Mouse (Mus musculus) erythroid progenitor cell, adult 5-6 weeks (primary cell): ENCODE measurements around the gene Ripk3. TPM values are rescaled to one million over a fixed set of nuclear protein-coding genes. Genes with fewer than 3 reads are reported as not detected.
"Not testable (repeated sequence)": the region's sequence is repeated elsewhere in the genome, so short reads cannot be mapped to it uniquely, and the experiment has no call there.

Source experiments
- ATAC-seq: replicated peaks from 2 replicates; pipeline ENCODE4 v1.8.0; 2016; ENCODE audit warnings: moderate number of reproducible peaks, mild to moderate bottlenecking, moderate TSS enrichment, inconsistent platforms; ENCODE audit not compliant: poor library complexity, low FRiP score, severe bottlenecking
- total RNA-seq, 2 experiments: library from RNA; stranded (forward) in 1 of 2; stranded (reverse) in 1 of 2; fragments of 150-400 nt in 1 of 2; fragments of 186-747, 209-891 nt in 1 of 2; gene quantifications; 2 replicates each; pipeline versions ENCODE4 v1.2.3 to v1.2.4; 2015 to 2017; ENCODE audit warnings: low replicate concordance in 2 of 2

Ripk3 gene
- total RNA-seq, 2 experiments from 2014 or later, result 18.4 to 33.1 TPM

DNA sequence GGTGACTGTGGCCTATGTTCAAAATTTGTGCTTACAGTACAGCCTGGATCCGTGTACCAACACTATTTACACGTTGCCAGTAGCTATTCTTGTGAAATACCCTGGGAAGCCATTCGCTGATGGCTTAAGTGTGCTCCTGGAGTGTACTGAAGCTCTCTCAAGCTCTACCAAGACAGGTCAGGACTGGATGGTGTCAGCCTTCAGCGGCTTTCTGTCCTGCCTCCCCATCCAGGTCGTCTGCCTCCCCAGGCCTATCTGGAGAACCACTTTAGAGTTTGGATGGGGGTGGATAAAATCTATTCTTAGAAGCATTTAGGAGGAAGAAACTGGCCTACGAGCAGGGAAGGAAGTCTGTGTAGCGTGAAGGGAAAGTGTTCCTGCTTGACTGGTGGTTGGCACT, 25.5 kb downstream of the Ripk3 start:
- ATAC-seq, result no peak

DNA sequence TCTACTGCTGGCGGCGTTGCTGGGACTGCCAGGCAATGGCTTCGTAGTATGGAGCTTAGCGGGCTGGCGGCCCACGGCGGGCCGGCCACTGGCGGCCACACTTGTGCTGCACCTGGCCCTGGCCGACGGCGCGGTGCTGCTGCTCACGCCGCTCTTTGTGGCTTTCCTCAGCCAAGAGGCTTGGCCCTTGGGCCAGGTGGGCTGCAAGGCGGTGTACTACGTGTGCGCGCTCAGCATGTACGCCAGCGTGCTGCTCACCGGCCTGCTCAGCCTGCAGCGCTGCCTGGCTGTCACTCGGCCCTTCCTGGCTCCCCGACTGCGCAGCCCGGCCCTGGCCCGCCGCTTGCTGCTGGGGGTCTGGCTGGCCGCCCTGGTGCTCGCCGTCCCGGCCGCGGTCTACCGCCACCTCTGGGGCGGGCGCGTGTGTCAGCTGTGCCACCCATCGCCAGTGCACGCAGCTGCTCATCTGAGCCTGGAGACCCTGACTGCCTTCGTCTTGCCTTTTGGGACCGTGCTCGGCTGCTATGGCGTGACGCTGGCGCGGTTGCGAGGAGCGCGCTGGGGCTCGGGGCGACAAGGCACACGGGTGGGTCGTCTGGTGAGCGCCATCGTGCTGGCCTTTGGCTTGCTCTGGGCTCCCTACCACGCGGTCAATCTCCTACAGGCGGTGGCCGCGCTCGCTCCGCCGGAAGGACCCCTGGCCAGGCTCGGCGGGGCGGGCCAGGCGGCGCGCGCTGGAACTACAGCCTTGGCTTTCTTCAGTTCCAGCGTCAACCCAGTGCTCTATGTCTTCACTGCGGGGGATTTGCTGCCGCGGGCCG, 26.5 kb downstream of the Ripk3 start:
- ATAC-seq, result no peak

DNA sequence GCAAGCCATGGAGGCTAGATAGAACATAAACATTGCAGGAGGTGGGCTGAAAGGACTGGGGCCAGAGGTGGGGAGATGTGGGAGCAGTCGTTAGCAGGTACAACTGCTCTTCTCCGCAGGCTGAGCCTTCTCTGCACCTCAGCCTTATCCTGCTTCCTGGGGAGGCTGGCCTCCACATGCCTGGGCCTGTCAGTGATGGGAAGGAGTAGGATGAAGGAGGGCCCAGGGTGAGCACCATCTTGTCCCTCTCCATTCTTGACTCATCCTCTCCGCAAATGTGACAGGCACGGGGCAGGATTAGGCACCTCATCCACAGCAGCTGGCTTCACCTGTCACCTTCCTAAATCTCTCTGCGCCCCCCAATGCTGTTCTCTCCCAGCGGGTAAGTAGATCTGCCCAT, 27.5 kb downstream of the Ripk3 start, which contains the start of gene Ltb4r2:
Ltb4r2 (plus strand) TSS at position 266 of the 400 bp plus-strand sequence.
- no peak for ATAC-seq

DNA sequence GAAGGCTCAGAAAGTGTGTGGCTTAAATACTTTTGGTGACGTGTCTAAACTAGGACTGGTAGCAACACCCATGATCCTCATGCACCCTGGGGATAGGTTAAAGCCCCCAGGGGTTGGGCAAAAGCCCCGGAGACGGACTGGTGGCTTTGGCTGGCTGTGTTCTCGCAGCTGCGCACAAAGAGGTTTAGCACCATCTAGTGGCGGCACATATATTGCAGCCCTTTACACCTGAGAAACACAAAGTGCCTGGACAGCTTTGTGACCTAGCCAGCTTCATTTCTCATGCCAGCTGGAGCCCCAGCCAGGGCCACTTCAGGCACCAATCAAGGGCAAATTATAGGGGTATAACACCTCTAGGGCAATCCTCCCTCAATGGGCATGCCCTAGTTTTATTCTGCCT, 28.5 kb downstream of the Ripk3 start:
- ATAC-seq, result not testable (repeated sequence)

DNA sequence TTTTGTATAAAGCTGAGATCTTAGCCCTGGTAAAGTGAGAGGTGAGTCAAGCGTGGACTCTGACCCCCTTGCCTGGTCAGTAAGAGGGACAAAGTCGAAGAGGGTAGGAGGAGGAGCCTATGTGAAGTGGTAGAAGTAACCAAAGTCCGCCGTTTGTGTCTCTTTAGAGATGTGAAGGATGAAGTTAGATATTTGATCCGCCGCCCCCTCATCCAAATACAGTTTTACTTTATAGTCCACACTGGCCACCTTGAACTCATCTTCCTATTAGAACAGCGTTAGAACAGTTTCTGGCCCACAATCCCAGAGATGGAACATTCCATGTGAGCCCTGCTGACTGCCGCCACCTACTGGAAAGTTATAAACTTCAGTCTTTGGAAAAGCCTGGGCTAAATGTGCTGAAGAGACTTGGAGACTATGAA, 30.3 kb downstream of the Ripk3 start, which contains the start of gene Cideb:
Cideb (minus strand) TSS at position 96 of the 422 bp plus-strand sequence.
- ATAC-seq, result 0 out of 2 replicates have a peak, but pooled peaks have one; percentile 47

DNA sequence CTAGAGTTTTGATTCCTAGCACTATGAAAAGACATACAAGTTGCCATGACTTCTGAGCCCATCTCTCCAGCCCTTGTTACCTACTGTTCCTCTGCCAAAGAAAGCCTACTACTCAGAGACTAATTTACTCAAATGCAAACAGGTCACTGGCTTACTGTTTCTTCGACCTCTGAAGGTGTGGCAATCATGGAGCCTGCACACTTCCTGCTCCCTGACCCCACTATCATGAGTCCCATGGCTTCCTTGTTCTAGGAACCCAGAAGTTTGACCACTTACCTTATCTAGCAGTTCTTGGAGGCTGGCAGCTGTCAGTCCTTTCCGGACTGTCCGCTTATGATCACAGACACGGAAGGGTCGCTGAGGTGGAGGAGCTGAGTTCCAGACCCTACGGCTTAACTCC, 31.1 kb downstream of the Ripk3 start:
- no peak for ATAC-seq

DNA sequence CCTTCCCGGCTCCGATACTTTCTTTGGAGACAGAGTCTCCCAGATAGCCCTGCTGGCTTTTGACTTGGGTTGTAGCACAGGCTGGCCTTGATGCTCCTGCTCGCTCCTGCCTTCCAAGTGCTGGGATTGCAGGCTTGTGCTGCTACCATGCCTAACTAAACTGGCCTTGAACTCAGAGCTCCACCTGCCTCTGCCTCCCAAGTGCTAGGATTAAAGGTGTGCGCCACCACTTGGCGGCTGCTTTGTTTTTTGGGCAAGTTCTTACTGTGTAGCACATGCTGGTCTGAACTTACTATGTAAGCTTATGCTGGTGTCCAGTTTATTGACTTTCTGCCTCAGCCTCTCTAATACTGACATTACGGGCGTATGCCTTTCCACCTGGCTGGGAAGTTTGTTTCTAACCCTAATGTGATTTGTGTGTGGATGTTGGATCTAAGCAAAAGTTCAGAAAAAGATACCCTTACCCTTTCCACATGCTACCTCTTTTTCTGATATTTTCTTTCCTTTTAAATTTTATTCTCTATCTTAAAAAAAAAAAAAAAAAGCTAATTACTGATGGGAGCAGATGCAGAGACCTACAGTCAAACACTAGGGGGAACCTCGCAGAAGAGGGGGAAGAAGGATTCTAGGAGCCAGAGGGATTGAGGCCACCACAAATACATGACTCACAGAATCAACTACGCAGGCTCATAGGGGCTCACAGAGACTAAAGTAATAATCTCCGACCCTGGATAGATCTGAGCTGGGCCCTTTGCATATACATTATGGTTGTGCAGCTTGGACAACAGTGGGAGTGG, 41.4 kb downstream of the Ripk3 start:
- ATAC-seq, result no peak

DNA sequence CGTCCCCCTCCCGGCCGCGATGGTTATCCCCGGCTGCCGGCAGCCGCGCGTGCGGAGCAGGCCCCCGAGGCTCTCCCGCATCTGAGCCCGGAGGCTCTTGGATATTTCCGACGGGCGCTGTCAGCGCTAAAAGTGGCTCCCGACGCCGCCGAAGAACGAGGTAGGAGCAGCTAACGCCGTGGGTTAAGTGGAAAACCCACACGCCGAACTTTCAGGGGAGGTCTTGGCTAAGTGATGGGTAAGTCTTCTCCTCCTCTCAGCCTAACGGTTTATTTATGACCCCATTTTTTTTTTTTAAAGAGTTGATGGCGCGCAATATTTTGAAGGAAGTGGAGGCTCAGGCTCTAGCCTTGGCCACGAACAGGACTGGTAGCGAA, 42.8 kb downstream of the Ripk3 start:
- 0 out of 2 replicates have a peak, but pooled peaks have one; percentile 7 for ATAC-seq

DNA sequence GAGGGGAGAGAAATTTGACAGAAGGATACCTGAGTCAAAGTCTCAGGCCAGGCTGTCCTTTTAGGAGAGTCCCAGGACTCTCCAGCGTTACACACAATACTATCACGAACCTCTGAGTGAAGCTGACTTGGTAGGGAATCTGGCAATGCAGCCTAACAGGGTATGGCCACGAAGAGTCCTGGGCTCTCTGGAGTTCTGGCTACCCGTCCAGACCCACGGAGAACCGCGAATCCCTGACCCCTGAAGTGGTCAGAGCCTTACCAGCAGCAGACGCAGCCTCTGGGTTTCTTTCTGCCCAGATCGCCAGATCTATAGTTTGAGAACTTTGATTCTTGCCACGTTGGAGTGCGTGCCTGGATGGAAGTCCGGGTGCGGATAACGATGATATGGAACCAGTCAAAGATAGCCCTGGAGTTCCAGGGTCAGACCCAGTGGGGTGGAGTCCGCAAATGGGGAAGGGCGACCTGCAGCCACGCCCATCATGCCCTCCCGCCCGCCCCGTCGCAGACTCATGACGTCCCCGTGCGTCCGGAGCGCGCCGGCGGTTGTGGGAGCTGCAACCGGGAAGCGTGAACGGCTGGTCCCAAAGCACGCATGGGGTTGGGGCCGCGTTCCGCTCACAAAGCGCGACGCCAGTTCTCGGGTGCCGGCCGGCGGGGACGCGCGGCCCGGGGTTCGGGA, 43.3 kb downstream of the Ripk3 start, which contains the start of the genes Dhrs1 and Nop9:
Dhrs1 (minus strand) TSS at position 511 of the 681 bp plus-strand sequence.
Nop9 (plus strand) TSS at position 514 of the 681 bp plus-strand sequence.
- peak; percentile 81 for ATAC-seq

DNA sequence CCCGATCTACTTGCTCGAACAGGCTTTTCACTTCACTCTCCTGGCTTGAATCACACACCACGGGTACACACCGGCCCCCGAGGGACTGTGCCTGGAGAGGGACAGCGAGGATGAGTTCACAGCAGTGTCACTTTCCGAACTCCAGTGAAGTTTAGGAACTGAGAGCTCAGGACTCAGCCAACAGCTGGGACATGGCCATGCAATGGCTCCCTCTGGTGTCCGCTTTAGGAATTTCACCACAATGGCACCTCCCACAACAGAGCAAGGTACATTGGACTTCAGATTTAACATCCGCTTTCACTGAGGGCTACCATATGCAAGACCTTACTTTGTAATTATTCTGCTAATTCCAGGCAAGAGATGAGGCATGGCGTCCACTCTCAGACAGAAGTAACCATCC, 45.0 kb downstream of the Ripk3 start:
- peak; percentile 73 for ATAC-seq

DNA sequence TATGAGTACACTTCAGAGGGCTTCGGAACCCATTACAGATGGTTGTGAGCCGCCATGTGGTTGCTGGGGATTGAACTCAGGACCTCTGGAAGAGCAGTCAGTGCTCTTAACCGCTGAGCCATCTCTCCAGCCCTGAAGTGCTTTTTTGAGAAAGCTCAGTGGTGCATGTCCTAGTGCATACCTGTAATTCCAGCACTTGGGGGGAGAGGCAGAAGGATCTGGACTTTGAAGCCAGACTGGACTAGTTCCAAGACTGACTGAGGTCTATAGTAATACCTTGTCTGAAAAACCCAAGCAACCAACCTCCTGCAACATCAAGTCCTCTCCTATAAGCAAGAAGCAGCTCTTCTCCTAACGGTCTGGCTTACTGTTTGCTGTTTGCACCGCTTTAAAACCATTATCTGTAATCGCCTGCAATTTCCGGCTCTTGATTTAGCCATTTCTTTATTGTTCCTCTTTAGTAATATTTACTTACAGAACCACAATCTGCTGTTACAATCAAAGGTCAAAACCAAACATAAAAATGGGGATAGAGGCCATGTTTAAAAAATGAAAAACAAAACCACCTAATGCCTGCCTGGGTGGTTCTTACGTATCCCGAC, 51.5 kb downstream of the Ripk3 start:
- ATAC-seq, result no peak

DNA sequence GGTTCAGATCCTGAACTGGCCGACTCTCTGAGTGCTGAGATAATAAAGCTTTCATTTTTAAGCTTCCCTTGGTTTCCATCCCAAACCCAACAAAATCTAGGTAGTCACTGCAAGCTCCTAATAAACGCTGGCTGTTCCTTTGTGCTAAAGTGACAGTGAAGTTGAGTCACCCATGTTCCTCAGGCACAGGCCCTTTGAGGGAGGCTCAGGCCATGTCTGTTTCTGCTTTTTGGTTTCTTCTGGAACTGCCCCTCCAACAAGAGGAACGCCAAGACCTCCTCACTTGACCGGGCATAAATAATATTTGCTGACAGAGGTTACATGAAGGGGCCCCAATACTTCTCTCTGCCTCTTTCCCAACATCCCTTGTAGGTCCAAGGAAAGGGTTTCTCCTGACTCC, 52.9 kb downstream of the Ripk3 start:
- ATAC-seq, result no peak

DNA sequence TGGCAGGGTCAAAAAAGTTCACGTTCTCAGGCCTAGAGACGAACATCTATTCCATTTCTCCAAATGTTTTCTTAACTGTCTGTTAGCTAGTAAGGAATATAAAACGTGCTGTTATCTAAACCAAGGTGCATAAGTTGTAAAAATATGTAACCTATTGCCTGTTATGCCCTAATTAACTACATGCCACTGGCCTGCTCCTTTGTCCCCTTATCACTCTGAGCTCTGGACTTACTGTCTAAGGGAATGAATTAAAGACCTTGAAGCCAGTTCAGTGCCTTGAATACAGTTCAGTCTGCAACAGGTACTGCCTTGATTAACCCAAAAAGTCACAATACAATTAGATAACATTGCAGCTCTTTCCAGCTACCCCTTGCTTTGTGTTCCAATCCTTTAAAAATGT, 53.3 kb downstream of the Ripk3 start:
- no peak for ATAC-seq

Other genes starting within 250 kb of the Ripk3 start
Only the 30 nearest of the 35 such genes appear.
- gene Fitm1, start 213.2 kb downstream of the Ripk3 start, total RNA-seq (2015; ENCODE audit: low replicate concordance), result not detected in 2 replicates
- gene Fitm1, start 213.2 kb downstream of the Ripk3 start, total RNA-seq (2017; ENCODE audit: low replicate concordance), result not detected in 2 replicates
- gene Psme1, start 210.7 kb downstream of the Ripk3 start, total RNA-seq (2015; ENCODE audit: low replicate concordance), result 287 and 391 TPM in 2 replicates
- gene Psme1, start 210.7 kb downstream of the Ripk3 start, total RNA-seq (2017; ENCODE audit: low replicate concordance), result 37.7 and 64.8 TPM in 2 replicates
- gene Emc9, start 203.6 kb downstream of the Ripk3 start, total RNA-seq (2015; ENCODE audit: low replicate concordance), result 11.7 and 19.8 TPM in 2 replicates
- gene Emc9, start 203.6 kb downstream of the Ripk3 start, total RNA-seq (2017; ENCODE audit: low replicate concordance), result 3.3 and 14.8 TPM in 2 replicates
- gene Psme2, start 197.8 kb downstream of the Ripk3 start, total RNA-seq (2015; ENCODE audit: low replicate concordance), result 112 and 141 TPM in 2 replicates
- gene Psme2, start 197.8 kb downstream of the Ripk3 start, total RNA-seq (2017; ENCODE audit: low replicate concordance), result 45.1 and 109 TPM in 2 replicates
- gene Rnf31, start 197.2 kb downstream of the Ripk3 start, total RNA-seq (2015; ENCODE audit: low replicate concordance), result 20.2 and 22.2 TPM in 2 replicates
- gene Rnf31, start 197.2 kb downstream of the Ripk3 start, total RNA-seq (2017; ENCODE audit: low replicate concordance), result 31.8 and 34.7 TPM in 2 replicates
- 70.8 and 89.0 TPM in 2 replicates for gene Irf9, start 185.3 kb downstream of the Ripk3 start, total RNA-seq (2015; ENCODE audit: low replicate concordance)
- 87.4 and 106 TPM in 2 replicates for gene Irf9, start 185.3 kb downstream of the Ripk3 start, total RNA-seq (2017; ENCODE audit: low replicate concordance)
- gene Rec8, start 170.8 kb downstream of the Ripk3 start, total RNA-seq (2015; ENCODE audit: low replicate concordance), result 6.5 TPM in 1 of 2 replicates, not detected in the other
- 1.4 and 7.7 TPM in 2 replicates for gene Rec8, start 170.8 kb downstream of the Ripk3 start, total RNA-seq (2017; ENCODE audit: low replicate concordance)
- 29.9 and 46.5 TPM in 2 replicates for gene Ipo4, start 152.9 kb downstream of the Ripk3 start, total RNA-seq (2015; ENCODE audit: low replicate concordance)
- gene Ipo4, start 152.9 kb downstream of the Ripk3 start, total RNA-seq (2017; ENCODE audit: low replicate concordance), result 18.1 and 53.9 TPM in 2 replicates
- gene Gm49378, start 151.0 kb downstream of the Ripk3 start, total RNA-seq (2015; ENCODE audit: low replicate concordance), result 12.3 and 17.2 TPM in 2 replicates
- 3.5 and 7.0 TPM in 2 replicates for gene Gm49378, start 151.0 kb downstream of the Ripk3 start, total RNA-seq (2017; ENCODE audit: low replicate concordance)
- gene Tm9sf1, start 145.1 kb downstream of the Ripk3 start, total RNA-seq (2015; ENCODE audit: low replicate concordance), result 39.8 and 58.4 TPM in 2 replicates
- 47.0 and 64.3 TPM in 2 replicates for gene Tm9sf1, start 145.1 kb downstream of the Ripk3 start, total RNA-seq (2017; ENCODE audit: low replicate concordance)
- 6.5 TPM in 1 of 2 replicates, not detected in the other for gene Tssk4, start 138.7 kb downstream of the Ripk3 start, total RNA-seq (2015; ENCODE audit: low replicate concordance)
- gene Tssk4, start 138.7 kb downstream of the Ripk3 start, total RNA-seq (2017; ENCODE audit: low replicate concordance), result 1.3 and 2.5 TPM in 2 replicates
- gene Mdp1, start 128.4 kb downstream of the Ripk3 start, total RNA-seq (2015; ENCODE audit: low replicate concordance), result 14.3 and 20.5 TPM in 2 replicates
- gene Mdp1, start 128.4 kb downstream of the Ripk3 start, total RNA-seq (2017; ENCODE audit: low replicate concordance), result 2.3 and 14.9 TPM in 2 replicates
- gene Gmpr2, start 116.9 kb downstream of the Ripk3 start, total RNA-seq (2015; ENCODE audit: low replicate concordance), result 1.7 and 3.6 TPM in 2 replicates
- 9.0 and 14.1 TPM in 2 replicates for gene Gmpr2, start 116.9 kb downstream of the Ripk3 start, total RNA-seq (2017; ENCODE audit: low replicate concordance)
- 105 and 189 TPM in 2 replicates for gene Nedd8, start 116.7 kb downstream of the Ripk3 start, total RNA-seq (2015; ENCODE audit: low replicate concordance)
- gene Nedd8, start 116.7 kb downstream of the Ripk3 start, total RNA-seq (2017; ENCODE audit: low replicate concordance), result 102 and 138 TPM in 2 replicates
- 39.6 and 50.7 TPM in 2 replicates for gene Tinf2, start 107.0 kb downstream of the Ripk3 start, total RNA-seq (2015; ENCODE audit: low replicate concordance)
- 31.5 and 57.4 TPM in 2 replicates for gene Tinf2, start 107.0 kb downstream of the Ripk3 start, total RNA-seq (2017; ENCODE audit: low replicate concordance)
- gene Tgm1, start 74.9 kb downstream of the Ripk3 start, total RNA-seq (2015; ENCODE audit: low replicate concordance), result 1.4 and 4.6 TPM in 2 replicates
- gene Tgm1, start 74.9 kb downstream of the Ripk3 start, total RNA-seq (2017; ENCODE audit: low replicate concordance), result 1.8 TPM in 1 of 2 replicates, not detected in the other
- gene Rabggta, start 66.6 kb downstream of the Ripk3 start, total RNA-seq (2015; ENCODE audit: low replicate concordance), result 2.9 and 6.3 TPM in 2 replicates
- 6.0 TPM in 1 of 2 replicates, not detected in the other for gene Rabggta, start 66.6 kb downstream of the Ripk3 start, total RNA-seq (2017; ENCODE audit: low replicate concordance)
- gene Dhrs1, start 43.2 kb downstream of the Ripk3 start, total RNA-seq (2015; ENCODE audit: low replicate concordance), result 6.7 and 39.3 TPM in 2 replicates
- gene Dhrs1, start 43.2 kb downstream of the Ripk3 start, total RNA-seq (2017; ENCODE audit: low replicate concordance), result 0.76 and 10.4 TPM in 2 replicates
- gene Nop9, start 43.2 kb downstream of the Ripk3 start, total RNA-seq (2015; ENCODE audit: low replicate concordance), result 5.9 and 8.6 TPM in 2 replicates
- gene Nop9, start 43.2 kb downstream of the Ripk3 start, total RNA-seq (2017; ENCODE audit: low replicate concordance), result 7.2 and 11.7 TPM in 2 replicates
- not detected in 2 replicates for gene Cideb, start 30.4 kb downstream of the Ripk3 start, total RNA-seq (2015; ENCODE audit: low replicate concordance)
- gene Cideb, start 30.4 kb downstream of the Ripk3 start, total RNA-seq (2017; ENCODE audit: low replicate concordance), result not detected in 2 replicates
- gene Ltb4r2, start 27.4 kb downstream of the Ripk3 start, total RNA-seq (2015; ENCODE audit: low replicate concordance), result not detected in 2 replicates
- gene Ltb4r2, start 27.4 kb downstream of the Ripk3 start, total RNA-seq (2017; ENCODE audit: low replicate concordance), result not detected in 2 replicates
- gene Ltb4r1, start 22.9 kb downstream of the Ripk3 start, total RNA-seq (2015; ENCODE audit: low replicate concordance), result 8.8 and 11.9 TPM in 2 replicates
- 2.8 and 8.9 TPM in 2 replicates for gene Ltb4r1, start 22.9 kb downstream of the Ripk3 start, total RNA-seq (2017; ENCODE audit: low replicate concordance)
- not detected in 2 replicates for gene Adcy4, start 4.8 kb downstream of the Ripk3 start, total RNA-seq (2015; ENCODE audit: low replicate concordance)
- not detected in 2 replicates for gene Adcy4, start 4.8 kb downstream of the Ripk3 start, total RNA-seq (2017; ENCODE audit: low replicate concordance)
- not detected in 2 replicates for gene Nfatc4, start 34.3 kb upstream of the Ripk3 start, total RNA-seq (2015; ENCODE audit: low replicate concordance)
- gene Nfatc4, start 34.3 kb upstream of the Ripk3 start, total RNA-seq (2017; ENCODE audit: low replicate concordance), result not detected in 2 replicates
- under 0.01 and 4.2 TPM in 2 replicates for gene Nynrin, start 65.1 kb upstream of the Ripk3 start, total RNA-seq (2015; ENCODE audit: low replicate concordance)
- 0.26 and 0.45 TPM in 2 replicates for gene Nynrin, start 65.1 kb upstream of the Ripk3 start, total RNA-seq (2017; ENCODE audit: low replicate concordance)
- gene Cbln3, start 95.5 kb upstream of the Ripk3 start, total RNA-seq (2015; ENCODE audit: low replicate concordance), result 0.42 TPM in 1 of 2 replicates, not detected in the other
- gene Cbln3, start 95.5 kb upstream of the Ripk3 start, total RNA-seq (2017; ENCODE audit: low replicate concordance), result not detected in 2 replicates
- gene Khnyn, start 96.1 kb upstream of the Ripk3 start, total RNA-seq (2015; ENCODE audit: low replicate concordance), result 3.2 and 3.8 TPM in 2 replicates
- gene Khnyn, start 96.1 kb upstream of the Ripk3 start, total RNA-seq (2017; ENCODE audit: low replicate concordance), result 5.0 and 8.1 TPM in 2 replicates
- 5.4 and 5.9 TPM in 2 replicates for gene Sdr39u1, start 111.4 kb upstream of the Ripk3 start, total RNA-seq (2015; ENCODE audit: low replicate concordance)
- gene Sdr39u1, start 111.4 kb upstream of the Ripk3 start, total RNA-seq (2017; ENCODE audit: low replicate concordance), result 0.64 TPM in 1 of 2 replicates, not detected in the other
- not detected in 2 replicates for gene Cma1, start 155.8 kb upstream of the Ripk3 start, total RNA-seq (2015; ENCODE audit: low replicate concordance)
- gene Cma1, start 155.8 kb upstream of the Ripk3 start, total RNA-seq (2017; ENCODE audit: low replicate concordance), result not detected in 2 replicates
- gene Cma2, start 162.1 kb upstream of the Ripk3 start, total RNA-seq (2015; ENCODE audit: low replicate concordance), result not detected in 2 replicates
- not detected in 2 replicates for gene Cma2, start 162.1 kb upstream of the Ripk3 start, total RNA-seq (2017; ENCODE audit: low replicate concordance)